24 mouse cellular contexts compared by ENCODE assay signal in the genomic region with DNA sequence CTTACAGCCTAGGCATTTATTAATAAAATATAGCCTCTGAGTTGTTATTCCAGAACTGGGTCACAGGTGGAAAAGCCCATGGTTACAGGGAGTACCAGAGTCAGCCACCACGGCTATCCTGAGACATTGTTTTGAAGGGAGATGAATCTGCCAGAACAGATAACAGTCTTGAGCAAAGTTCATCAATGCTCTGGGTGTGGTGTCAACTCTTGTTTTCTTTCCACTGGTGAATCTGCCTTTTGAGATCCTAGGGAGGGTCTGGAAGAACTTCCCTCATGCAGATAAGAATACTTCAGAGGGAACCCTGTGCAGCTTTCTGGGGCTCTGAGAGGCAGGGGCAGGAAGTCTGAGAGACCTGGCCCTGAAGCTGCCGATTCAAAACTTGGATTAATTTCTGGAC. TPM values are rescaled to one million over a fixed set of nuclear protein-coding genes. Genes with fewer than 3 reads are reported as not detected.
"Had no signal": no experiment of that assay in that cellular context is flagged by ENCODE, and none has a peak within 500 bp of the region (broad histone marks: within the 10 kb centered on the region; RNA-seq: fewer than 3 reads in every experiment).

No protein-coding gene starts in this region.

- H3K9me3 ChIP-seq: heart, embryonic 10.5 days; hindbrain, embryonic 15.5 days; kidney, embryonic 15.5 days; limb, embryonic 10.5 days had no signal

- ATAC-seq: forebrain, postnatal 0 days; hindbrain, postnatal 0 days; intestine, embryonic 16.5 days had no signal

- H3K27me3 ChIP-seq: heart, embryonic 12.5 days; hindbrain, embryonic 13.5 days; hindbrain, embryonic 15.5 days; kidney, embryonic 15.5 days; limb, embryonic 12.5 days had no signal

- H3K4me2 ChIP-seq: heart, embryonic 12.5 days; hindbrain, embryonic 13.5 days; hindbrain, embryonic 15.5 days; kidney, embryonic 15.5 days; limb, embryonic 12.5 days had no signal

- H3K27ac ChIP-seq: heart, embryonic 10.5 days; hindbrain, embryonic 13.5 days; hindbrain, embryonic 15.5 days; hindbrain, postnatal 0 days; kidney, embryonic 15.5 days; kidney, postnatal 0 days; layer of hippocampus, adult 2 months; left cerebral cortex, adult 2 months; limb, embryonic 10.5 days; limb, embryonic 12.5 days had no signal

- H3K4me3 ChIP-seq: heart, embryonic 10.5 days; heart, embryonic 12.5 days; hindbrain, embryonic 13.5 days; hindbrain, embryonic 15.5 days; kidney, embryonic 15.5 days; layer of hippocampus, adult 2 months; left cerebral cortex, adult 2 months; limb, embryonic 10.5 days; limb, embryonic 12.5 days had no signal

- H3K4me1 ChIP-seq: hindbrain, embryonic 13.5 days; hindbrain, embryonic 15.5 days; kidney, embryonic 15.5 days; limb, embryonic 10.5 days; limb, embryonic 12.5 days had no signal

- H3K9ac ChIP-seq: forebrain, postnatal 0 days; heart, embryonic 12.5 days; hindbrain, embryonic 13.5 days; hindbrain, embryonic 15.5 days; kidney, embryonic 15.5 days; limb, embryonic 12.5 days had no signal

- DNase-seq: forebrain, postnatal 0 days; gastrocnemius, postnatal 14 days; gastrocnemius, postnatal 36 days; heart, postnatal 10 days; heart, postnatal 36 days; kidney, adult 11 months; kidney, adult 2 months; kidney, adult 9 months; kidney, postnatal 25 days; kidney, postnatal 4 days; liver had no signal

- H3K36me3 ChIP-seq: heart, embryonic 10.5 days; heart, embryonic 12.5 days; hindbrain, embryonic 13.5 days; hindbrain, embryonic 15.5 days; kidney, embryonic 15.5 days; limb, embryonic 10.5 days; limb, embryonic 12.5 days had no signal

RNA-seq across cellular contexts. Expression of a gene that starts 29.7 kb away (rescaled TPM):
- total RNA-seq: hematopoietic stem cell, adult 5-6 weeks had no signal
